Mouse (Mus musculus): ENCODE data around the gene Cradd. TPM values are rescaled to one million over a fixed set of nuclear protein-coding genes. Genes with fewer than 3 reads are reported as not detected.

The Cradd gene
- total RNA-seq, 2 experiments from 2014 or later, result 5.6 to 6.4 TPM

- DNase-seq (ENCODE audit: low spot score in 2 of 2), result no peak
Observed at GRCm38 (mm10) chr10:95336781-95337544, 13.0 kb upstream of the Cradd start.

GRCm38 (mm10) chr10:95334826-95335225 lies 10.9 kb upstream of the Cradd start:
- DNase-seq (ENCODE audit: low spot score in 2 of 2), result no peak

- DNase-seq (ENCODE audit: low spot score in 2 of 2), result no peak
Observed at GRCm38 (mm10) chr10:95332596-95332995, 8.7 kb upstream of the Cradd start.

- DNase-seq (ENCODE audit: low spot score in 2 of 2), result no peak
Observed at GRCm38 (mm10) chr10:95330375-95331363, 6.7 kb upstream of the Cradd start.

- DNase-seq (ENCODE audit: low spot score in 2 of 2), result no peak
Observed at GRCm38 (mm10) chr10:95329884-95330283, 6.0 kb upstream of the Cradd start.

GRCm38 (mm10) chr10:95324278-95324631 lies 322 bp upstream of the Cradd start:
- DNase-seq (ENCODE audit: low spot score in 2 of 2), result no peak

GRCm38 (mm10) chr10:95322076-95323070 lies 1.6 kb downstream of the Cradd start:
- no peak for DNase-seq (ENCODE audit: low spot score in 2 of 2)

GRCm38 (mm10) chr10:95319001-95319400 lies 4.9 kb downstream of the Cradd start:
- no peak for DNase-seq (ENCODE audit: low spot score in 2 of 2)

- DNase-seq (ENCODE audit: low spot score in 2 of 2), result no peak
Observed at GRCm38 (mm10) chr10:95318392-95318708, 5.6 kb downstream of the Cradd start.

- no peak for DNase-seq (ENCODE audit: low spot score in 2 of 2)
Observed at GRCm38 (mm10) chr10:95317581-95318391, 6.1 kb downstream of the Cradd start.

- DNase-seq (ENCODE audit: low spot score in 2 of 2), result no peak
Observed at GRCm38 (mm10) chr10:95317091-95317490, 6.8 kb downstream of the Cradd start.

GRCm38 (mm10) chr10:95316675-95317074 lies 7.3 kb downstream of the Cradd start:
- DNase-seq (ENCODE audit: low spot score in 2 of 2), result no peak

GRCm38 (mm10) chr10:95315801-95316474 lies 8.0 kb downstream of the Cradd start:
- DNase-seq (ENCODE audit: low spot score in 2 of 2), result no peak

GRCm38 (mm10) chr10:95315321-95315720 lies 8.6 kb downstream of the Cradd start:
- no peak for DNase-seq (ENCODE audit: low spot score in 2 of 2)

GRCm38 (mm10) chr10:95314019-95314418 lies 9.9 kb downstream of the Cradd start:
- no peak for DNase-seq (ENCODE audit: low spot score in 2 of 2)

- no peak for DNase-seq (ENCODE audit: low spot score in 2 of 2)
Observed at GRCm38 (mm10) chr10:95313524-95313923, 10.4 kb downstream of the Cradd start.

- DNase-seq (ENCODE audit: low spot score in 2 of 2), result no peak
Observed at GRCm38 (mm10) chr10:95310688-95311441, 13.1 kb downstream of the Cradd start.

GRCm38 (mm10) chr10:95309412-95310322 lies 14.3 kb downstream of the Cradd start:
- DNase-seq (ENCODE audit: low spot score in 2 of 2), result no peak

All from left cerebral cortex, adult 18-20 months (tissue).